Mouse (Mus musculus): Measurements from ENCODE around the gene Nr6a1.
A peak's percentile ranks its signal among the peaks of the same experiment; 100 is the strongest.

Nr6a1 gene

DNA sequence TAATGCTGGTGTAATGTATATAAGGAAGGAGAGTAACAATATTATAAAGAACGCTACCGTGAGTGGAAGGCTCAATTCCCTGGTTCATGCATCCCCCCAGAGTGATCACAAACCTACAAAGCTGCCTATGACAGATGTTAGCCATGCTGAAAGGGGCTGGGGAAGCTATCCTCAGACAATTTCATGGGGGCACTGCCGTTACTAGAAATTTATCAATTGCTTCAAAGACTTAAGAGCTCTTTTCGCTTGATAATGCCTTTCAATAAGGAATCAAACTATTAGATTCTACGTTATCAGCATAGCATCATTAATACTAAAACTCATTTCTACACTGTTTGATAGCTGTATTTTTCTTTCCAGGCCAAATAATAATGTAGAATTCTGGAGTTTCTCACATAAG, 144.1 kb downstream of the Nr6a1 start:
- no peak for DNase-seq (ENCODE audit: extremely low spot score, low spot score)

- no peak for DNase-seq (ENCODE audit: extremely low spot score, low spot score)
Observed at GRCm38 (mm10) chr2:38782731-38783130, 144.8 kb downstream of the Nr6a1 start.

GRCm38 (mm10) chr2:38781945-38782720, 145.4 kb downstream of the Nr6a1 start:
- DNase-seq (ENCODE audit: extremely low spot score, low spot score): peak; percentile 51

- no peak for DNase-seq (ENCODE audit: extremely low spot score, low spot score)
Observed at GRCm38 (mm10) chr2:38779939-38780338, 147.5 kb downstream of the Nr6a1 start.

DNA sequence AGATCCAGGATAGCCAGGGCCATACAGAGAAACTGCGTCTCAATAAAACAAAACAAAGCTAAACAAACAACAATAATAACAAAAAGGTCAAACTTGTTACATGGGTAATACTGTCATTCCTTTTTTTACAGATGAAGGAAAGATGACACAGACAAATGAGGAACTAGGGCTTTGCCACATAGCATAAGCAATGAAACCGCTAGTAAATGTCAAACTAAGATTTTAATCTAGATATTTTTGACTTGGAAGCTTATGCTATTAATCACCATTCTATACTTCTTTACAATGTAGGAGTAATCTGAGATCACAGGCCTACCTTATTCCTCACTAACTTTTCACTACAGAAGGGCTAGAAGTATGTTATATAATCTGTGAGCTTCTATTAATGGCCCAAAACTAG, 150.2 kb downstream of the Nr6a1 start:
- no peak for DNase-seq (ENCODE audit: extremely low spot score, low spot score)

- DNase-seq (ENCODE audit: extremely low spot score, low spot score): no peak
Observed at GRCm38 (mm10) chr2:38774936-38775335, 152.6 kb downstream of the Nr6a1 start.

DNA sequence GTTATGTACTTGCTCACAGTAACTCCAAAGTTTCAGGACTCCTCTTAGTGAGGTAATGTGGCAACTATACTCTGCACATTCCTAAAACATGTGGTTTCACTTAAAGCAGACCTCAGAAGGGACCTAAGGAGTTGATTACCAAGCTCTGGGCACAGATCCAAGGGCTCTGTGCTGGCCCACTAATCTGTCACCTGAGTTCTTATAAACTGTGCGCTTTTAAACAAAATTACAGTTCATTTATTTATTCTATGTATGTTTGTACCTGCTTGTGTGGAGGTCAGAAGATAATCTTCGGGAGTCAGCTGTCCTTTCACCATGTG, 156.1 kb downstream of the Nr6a1 start:
- DNase-seq (ENCODE audit: extremely low spot score, low spot score): peak; percentile 27

DNA sequence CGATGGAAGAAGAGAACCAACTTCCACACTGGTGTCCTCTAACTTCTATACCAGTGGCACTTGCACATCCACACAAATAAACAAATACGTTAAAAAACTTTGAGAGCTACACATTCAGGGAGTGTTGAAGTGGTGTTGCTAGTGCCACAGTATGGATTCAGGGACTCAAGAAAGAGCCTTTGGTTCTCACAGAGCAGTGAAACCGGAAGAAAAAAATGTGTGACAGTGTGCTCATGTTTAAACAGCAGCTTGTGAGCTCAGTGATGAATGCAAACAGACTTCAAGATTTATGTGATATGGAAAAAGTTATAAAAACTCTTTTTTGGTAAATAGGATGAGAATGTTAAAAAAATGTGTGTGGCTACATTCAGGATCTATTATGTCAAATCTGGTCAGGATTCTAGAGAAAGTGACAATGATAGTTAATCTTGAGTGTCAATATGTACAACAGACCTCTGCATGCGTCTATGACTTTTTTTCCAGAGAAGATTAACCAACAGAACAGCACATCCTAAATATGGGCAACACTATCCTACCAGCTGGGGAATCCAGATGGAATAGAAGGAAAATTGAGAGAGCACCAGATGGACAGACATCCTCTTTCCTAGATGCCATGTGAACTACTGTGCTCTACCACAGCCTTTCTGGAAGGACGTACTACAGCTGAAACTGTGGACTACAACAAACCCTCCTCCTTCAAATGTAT, 156.6 kb downstream of the Nr6a1 start:
- DNase-seq (ENCODE audit: extremely low spot score, low spot score): peak; percentile 19

DNA sequence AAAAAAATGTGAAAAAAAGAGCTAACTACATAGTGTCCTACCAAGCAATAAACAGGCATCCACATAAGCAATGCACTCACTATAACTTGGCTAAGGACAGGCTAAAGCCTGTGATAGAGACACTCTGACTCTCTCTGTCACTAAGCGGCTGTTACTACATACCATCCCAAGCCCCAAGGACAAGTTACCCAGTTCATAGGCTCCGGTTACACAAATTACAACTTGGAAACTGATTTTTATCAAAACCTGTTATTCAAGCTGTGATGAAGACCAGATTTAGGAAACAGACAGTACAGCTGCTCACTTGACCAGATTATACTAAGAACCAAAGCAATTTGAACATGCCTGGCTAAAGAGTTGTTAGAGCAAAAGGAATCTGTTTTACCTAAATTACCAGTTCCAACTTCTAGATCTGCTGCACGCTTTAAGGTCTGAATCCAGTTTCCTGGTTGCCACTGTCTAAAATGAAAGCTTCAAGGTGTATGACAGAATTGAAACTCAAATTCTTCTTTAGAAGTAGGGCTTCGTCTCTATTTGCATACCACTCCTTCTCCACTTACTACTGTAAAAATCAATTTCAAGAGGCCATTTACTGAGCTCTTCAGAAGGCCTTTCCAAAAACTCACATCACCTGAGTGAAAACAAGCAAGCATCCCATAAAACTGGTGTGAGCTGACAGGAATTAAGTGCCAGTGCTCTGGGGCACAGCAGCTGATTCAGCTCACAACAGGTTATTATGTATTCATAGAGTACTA, 160.1 kb downstream of the Nr6a1 start:
- DNase-seq (ENCODE audit: extremely low spot score, low spot score): no peak

- DNase-seq (ENCODE audit: extremely low spot score, low spot score): no peak
Observed at GRCm38 (mm10) chr2:38739847-38740246, 187.6 kb downstream of the Nr6a1 start.

- DNase-seq (ENCODE audit: extremely low spot score, low spot score): peak; percentile 73
Observed at GRCm38 (mm10) chr2:38739410-38739809, 188.1 kb downstream of the Nr6a1 start.

DNA sequence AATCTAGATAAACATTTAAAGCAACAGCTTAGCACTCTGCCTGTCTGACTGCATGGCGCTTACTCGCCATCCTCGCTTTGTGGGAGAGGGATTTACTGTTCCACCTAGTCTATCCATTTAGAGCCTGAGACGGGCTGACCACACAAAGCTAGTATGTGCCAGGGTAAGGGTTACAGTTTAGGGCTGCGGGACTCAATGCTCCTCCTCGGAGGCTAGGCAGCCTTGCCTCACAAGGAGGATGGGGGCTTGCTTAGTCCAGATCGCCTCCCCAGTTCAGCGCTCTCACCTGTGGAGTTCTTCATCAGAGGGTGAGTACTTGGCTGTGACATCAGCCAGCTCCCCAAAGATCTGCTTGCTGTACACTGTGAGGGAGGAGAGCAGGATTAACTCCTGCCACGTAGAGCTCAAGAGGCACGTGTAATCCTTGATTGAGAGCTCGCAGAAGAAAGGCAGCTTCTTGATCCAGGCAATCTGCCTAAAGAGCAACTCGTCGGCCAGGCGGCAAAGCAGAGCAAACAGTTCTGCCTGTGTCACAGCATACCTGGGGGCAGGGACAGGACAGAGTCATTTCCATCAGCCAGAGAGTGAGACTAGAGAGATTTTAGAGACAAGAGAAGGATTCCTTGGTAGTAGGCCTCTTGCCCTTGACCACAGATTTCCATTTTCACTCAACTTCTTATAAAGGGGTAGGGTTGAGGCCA, 188.7 kb downstream of the Nr6a1 start:
- DNase-seq (ENCODE audit: extremely low spot score, low spot score): no peak

- DNase-seq (ENCODE audit: extremely low spot score, low spot score): no peak
Observed at GRCm38 (mm10) chr2:38735740-38736139, 191.7 kb downstream of the Nr6a1 start.

DNA sequence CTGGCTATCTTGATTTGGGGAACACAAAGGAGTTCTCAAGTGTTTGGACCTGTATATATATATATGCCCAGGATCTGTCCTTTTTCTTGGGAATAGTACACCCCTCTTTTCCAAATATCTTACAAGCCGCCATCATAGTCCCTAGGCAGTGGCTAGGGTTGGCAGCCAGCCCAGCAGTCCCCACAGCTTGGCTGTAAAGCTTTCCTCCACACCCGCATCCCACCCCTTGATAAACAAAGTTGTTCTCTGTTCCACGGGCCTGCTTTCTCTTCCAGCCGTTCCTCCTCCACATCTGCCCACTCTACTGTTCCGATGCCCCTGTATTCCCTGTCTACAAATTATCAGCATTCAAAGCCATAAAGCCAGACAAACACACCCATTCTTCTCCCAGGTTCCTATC, 192.8 kb downstream of the Nr6a1 start:
- no peak for DNase-seq (ENCODE audit: extremely low spot score, low spot score)

GRCm38 (mm10) chr2:38730331-38730827, 197.1 kb downstream of the Nr6a1 start:
- no peak for DNase-seq (ENCODE audit: extremely low spot score, low spot score)

- no peak for DNase-seq (ENCODE audit: extremely low spot score, low spot score)
Observed at GRCm38 (mm10) chr2:38725427-38725826, 202.1 kb downstream of the Nr6a1 start.

DNA sequence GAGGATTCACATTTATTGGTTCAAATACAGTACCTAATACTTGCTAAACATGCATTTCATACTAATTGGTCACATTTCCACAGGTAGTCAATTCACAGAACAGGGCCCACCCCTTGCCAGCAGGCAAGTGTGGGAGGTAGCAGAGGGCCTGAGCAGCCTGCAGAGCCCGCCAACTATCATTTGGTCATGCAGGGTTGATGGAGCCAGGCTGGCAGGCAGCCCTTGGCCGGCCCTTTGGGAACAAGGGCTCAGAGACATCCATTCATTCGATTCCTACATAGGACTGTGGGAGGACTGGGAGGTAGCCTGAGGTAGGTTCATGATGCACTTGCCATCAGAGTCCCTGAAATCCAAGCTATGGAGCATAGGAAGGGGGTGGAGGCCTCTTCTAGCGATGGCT, 204.1 kb downstream of the Nr6a1 start:
- DNase-seq (ENCODE audit: extremely low spot score, low spot score): no peak

DNA sequence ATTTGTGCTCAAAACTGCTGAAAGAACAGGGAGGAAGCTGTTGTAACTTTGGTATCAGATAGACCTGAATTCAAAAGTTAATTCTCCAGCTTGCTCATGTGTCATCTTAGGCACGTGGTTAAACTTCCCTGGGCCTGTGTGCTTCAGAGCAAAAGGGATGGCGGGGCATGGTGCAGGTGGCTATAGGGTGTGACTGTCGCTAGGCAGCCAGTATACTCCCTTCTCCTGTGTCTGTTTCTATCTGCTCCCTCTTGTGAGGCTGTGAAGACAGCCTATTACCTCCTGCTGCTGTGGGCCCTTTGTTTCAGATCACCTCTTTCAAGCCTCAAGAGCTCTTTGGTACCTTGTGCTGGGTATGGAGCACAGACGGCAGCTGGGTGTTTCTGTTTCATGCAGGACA, 205.4 kb downstream of the Nr6a1 start:
- DNase-seq (ENCODE audit: extremely low spot score, low spot score): no peak

DNA sequence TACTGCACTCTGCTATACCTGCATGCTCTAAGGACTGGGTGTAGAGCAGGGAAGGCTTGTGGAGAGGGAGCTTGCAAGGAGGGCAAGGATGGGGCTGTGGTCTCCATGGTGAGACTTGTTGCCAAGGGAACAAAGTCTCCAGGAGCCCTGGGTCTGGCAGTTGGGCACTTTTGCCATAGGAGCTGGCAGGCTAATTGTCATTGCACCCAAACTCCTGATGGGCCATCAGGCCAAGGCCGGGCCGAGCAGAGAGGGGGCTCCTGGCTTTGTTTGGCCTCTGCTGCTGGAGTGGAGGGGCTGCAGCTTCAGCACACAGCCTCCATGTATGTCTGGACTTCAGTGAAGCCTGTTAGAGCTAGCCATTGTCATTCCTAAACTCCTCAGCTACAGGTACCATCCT, 206.8 kb downstream of the Nr6a1 start:
- no peak for DNase-seq (ENCODE audit: extremely low spot score, low spot score)

DNA sequence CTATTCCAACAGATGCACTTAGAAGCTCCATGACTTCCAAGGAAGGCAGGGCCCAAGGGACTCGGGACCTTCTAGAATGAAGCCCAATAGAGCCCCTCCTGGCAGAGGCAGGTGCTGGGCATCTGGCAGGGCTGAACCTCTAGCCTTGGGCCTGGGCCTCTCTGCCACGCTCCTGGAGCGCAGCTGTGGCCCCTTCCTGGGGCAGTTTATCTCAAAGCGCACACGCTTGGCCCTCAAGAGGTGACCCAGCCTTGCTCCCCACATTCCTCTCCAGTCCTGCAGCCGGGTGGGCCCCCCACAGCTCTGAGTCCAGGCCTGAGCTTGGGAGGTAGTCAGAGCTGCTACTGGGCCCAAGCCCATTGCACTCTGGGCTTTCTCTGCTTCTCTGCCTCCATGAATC, 208.1 kb downstream of the Nr6a1 start:
- DNase-seq (ENCODE audit: extremely low spot score, low spot score): no peak

DNA sequence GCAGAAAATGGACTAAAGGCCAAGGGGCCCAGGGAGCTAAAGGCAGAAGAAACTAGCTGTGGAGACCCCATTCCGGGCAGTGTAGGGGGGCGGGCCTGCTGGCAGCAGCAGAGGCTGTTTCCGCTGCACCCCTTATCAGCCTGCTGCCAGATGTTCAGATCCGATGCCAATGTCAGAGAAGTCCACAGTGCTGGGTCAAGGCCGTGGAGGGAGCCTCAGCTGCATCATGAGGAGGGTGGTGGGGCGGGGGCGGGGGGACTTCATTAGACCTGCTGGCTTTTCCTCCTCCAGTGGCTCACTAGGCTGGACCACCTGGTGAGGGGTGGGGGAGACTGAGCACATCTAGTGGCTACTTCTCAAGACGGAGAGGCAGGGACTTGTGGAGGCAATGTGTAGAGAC, 208.8 kb downstream of the Nr6a1 start:
- no peak for DNase-seq (ENCODE audit: extremely low spot score, low spot score)

DNA sequence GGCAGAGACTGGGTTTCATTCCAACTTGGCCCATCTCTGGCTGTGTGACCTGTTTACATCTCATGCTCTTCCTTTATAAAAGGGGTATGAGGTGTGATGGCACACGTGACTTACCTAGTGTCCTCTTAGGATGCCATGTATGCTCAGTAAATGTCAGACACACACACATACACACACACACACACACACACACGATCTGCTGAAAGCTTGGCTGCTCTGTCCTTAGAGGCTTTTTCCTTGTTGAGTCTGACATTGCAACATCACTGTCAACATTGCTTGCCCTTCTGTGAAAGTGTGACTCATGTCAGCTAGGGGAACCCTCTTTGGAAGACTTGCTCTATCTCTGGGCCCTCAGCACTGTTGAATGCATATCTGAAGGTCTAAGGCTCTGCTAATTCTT, 210.1 kb downstream of the Nr6a1 start:
- no peak for DNase-seq (ENCODE audit: extremely low spot score, low spot score)
